In the genomic region with DNA sequence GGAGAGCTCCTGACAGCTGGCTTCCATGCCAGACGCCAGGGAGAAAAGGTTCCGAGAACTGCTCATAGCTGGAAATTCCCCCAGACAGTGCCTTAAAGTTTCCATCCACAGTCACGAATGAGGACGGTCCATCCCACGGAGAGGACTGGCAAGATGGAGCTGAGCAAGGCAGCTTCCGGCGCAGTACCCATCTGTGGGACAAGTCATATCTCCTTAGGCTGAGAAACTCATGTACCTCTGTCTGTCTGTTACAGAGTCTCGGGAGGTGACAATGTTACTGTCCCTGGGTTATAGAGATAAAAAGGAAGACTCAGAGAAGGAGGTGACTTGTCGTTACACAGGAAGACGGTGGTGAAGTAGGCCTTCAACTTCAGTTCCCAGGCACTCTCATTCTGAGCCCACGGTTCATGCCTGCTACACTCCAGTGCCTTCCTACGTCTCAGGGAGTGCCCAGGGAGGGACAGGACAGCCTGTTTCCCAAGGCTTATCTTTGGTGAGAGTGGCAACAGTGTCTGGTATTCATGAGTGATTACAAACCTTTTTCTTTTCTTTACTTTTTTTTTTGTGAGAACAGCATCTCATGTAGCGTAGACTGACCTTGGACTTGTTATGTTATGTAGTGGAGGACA, we compare ENCODE assay signal across 1 mouse cellular context.
TF ChIP-seq lines count a peak whose summit lies in the region.

No protein-coding gene starts in this region.

TF ChIP-seq in MEL, 35 proteins besides CTCF, POLR2A, EP300 and RAD21 (continued from another document):
- TF ChIP-seq TCF12 (IDR thresholded peaks at IDR 0.05; ENCODE audit: low read depth, low read length) (peak; percentile 55; the same call in 1 of the 2 replicates), GATA1 (IDR thresholded peaks at IDR 0.05; ENCODE audit: low read depth, low read length) (peak; percentile 60; the same call in 1 of the 2 replicates), TBP (IDR thresholded peaks at IDR 0.05; ENCODE audit: low read depth, low read length) (peak; percentile 54; the same call in 1 of the 2 replicates)
